Mouse (Mus musculus): Measurements from ENCODE around the gene Phyhd1. TPM values are rescaled to one million over a fixed set of nuclear protein-coding genes. Genes with fewer than 3 reads are reported as not detected.

Phyhd1 gene
- polyA plus RNA-seq, 1 experiment from 2014 or later, result 7.4 TPM

GRCm38 (mm10) chr2:30270134-30270533 lies 4.1 kb downstream of the Phyhd1 start:
- H3K9me3 ChIP-seq (ENCODE audit: control insufficient read depth, low read length), result no peaks in the 10 kb centered on the region
- peaks cover 23% of the 10 kb centered on the region for H3K4me1 ChIP-seq (replicated peaks; ENCODE audit: control insufficient read depth, insufficient read depth, low read length)
- no peaks in the 10 kb centered on the region for H3K36me3 ChIP-seq (ENCODE audit: control insufficient read depth, insufficient read depth, low read length)
- WGBS, result 18% methylated on average over 1 of the region's 1 CpGs
- H3K27me3 ChIP-seq (ENCODE audit: control insufficient read depth, insufficient read depth, low read depth, low read length), result no peaks in the 10 kb centered on the region
- no peak overlapping the region for H3K4me2 ChIP-seq (ENCODE audit: low read depth, low read length)
- peak; percentile 83 for ATAC-seq (ENCODE audit: low read depth)
- no peak overlapping the region for H3K4me3 ChIP-seq (ENCODE audit: low read length)
- H3K27ac ChIP-seq (ENCODE audit: low read length), result peak overlapping the region; percentile 54; the same call in 1 of the 2 replicates
- no peak overlapping the region for H3K9ac ChIP-seq (ENCODE audit: low read length)

GRCm38 (mm10) chr2:30280743-30281142 lies 14.7 kb downstream of the Phyhd1 start, which contains the start of gene Gm28038:
Gene Gm28038 (plus strand): TSS chr2:30281043.
- Histone ChIP-seq H3K9me3 (ENCODE audit: control insufficient read depth, low read length) (no peaks in the 10 kb centered on the region), H3K27ac (ENCODE audit: low read length) (no peak within 1 kb of the TSS), H3K4me2 (ENCODE audit: low read depth, low read length) (no peak within 1 kb of the TSS), H3K4me3 (ENCODE audit: low read length) (no peak within 1 kb of the TSS), H3K36me3 (ENCODE audit: control insufficient read depth, insufficient read depth, low read length) (no peaks in the 10 kb centered on the region), H3K27me3 (ENCODE audit: control insufficient read depth, insufficient read depth, low read depth, low read length) (no peaks in the 10 kb centered on the region), H3K4me1 (replicated peaks; ENCODE audit: control insufficient read depth, insufficient read depth, low read length) (peaks cover 7% of the 10 kb centered on the region; the same call in 1 of the 2 replicates), H3K9ac (ENCODE audit: low read length) (no peak within 1 kb of the TSS)
- WGBS, result 88% methylated on average over 11 of the region's 11 CpGs
- ATAC-seq (ENCODE audit: low read depth), result no peak

GRCm38 (mm10) chr2:30281651-30282050 lies 15.6 kb downstream of the Phyhd1 start:
- H3K4me3 ChIP-seq (ENCODE audit: low read length), result no peak overlapping the region
- no peak overlapping the region for H3K27ac ChIP-seq (ENCODE audit: low read length)
- H3K4me1 ChIP-seq (replicated peaks; ENCODE audit: control insufficient read depth, insufficient read depth, low read length), result peaks cover 7% of the 10 kb centered on the region; the same call in 1 of the 2 replicates
- no peaks in the 10 kb centered on the region for H3K36me3 ChIP-seq (ENCODE audit: control insufficient read depth, insufficient read depth, low read length)
- ATAC-seq (ENCODE audit: low read depth), result no peak
- no peaks in the 10 kb centered on the region for H3K9me3 ChIP-seq (ENCODE audit: control insufficient read depth, low read length)
- WGBS, result 73% methylated on average over 3 of the region's 3 CpGs
- H3K27me3 ChIP-seq (ENCODE audit: control insufficient read depth, insufficient read depth, low read depth, low read length), result no peaks in the 10 kb centered on the region
- H3K4me2 ChIP-seq (ENCODE audit: low read depth, low read length), result no peak overlapping the region
- no peak overlapping the region for H3K9ac ChIP-seq (ENCODE audit: low read length)

- H3K36me3 ChIP-seq (ENCODE audit: control insufficient read depth, insufficient read depth, low read length), result no peaks in the 10 kb centered on the region
- no peak overlapping the region for H3K4me3 ChIP-seq (ENCODE audit: low read length)
- no peak overlapping the region for H3K4me2 ChIP-seq (ENCODE audit: low read depth, low read length)
- peaks cover 17% of the 10 kb centered on the region for H3K4me1 ChIP-seq (replicated peaks; ENCODE audit: control insufficient read depth, insufficient read depth, low read length)
- WGBS, result 85% methylated on average over 2 of the region's 2 CpGs
- H3K9me3 ChIP-seq (ENCODE audit: control insufficient read depth, low read length), result no peaks in the 10 kb centered on the region
- no peak overlapping the region for H3K27ac ChIP-seq (ENCODE audit: low read length)
- H3K9ac ChIP-seq (ENCODE audit: low read length), result no peak overlapping the region
- ATAC-seq (ENCODE audit: low read depth), result no peak
- H3K27me3 ChIP-seq (ENCODE audit: control insufficient read depth, insufficient read depth, low read depth, low read length), result no peaks in the 10 kb centered on the region
Observed at GRCm38 (mm10) chr2:30283193-30283592, 17.2 kb downstream of the Phyhd1 start.

- H3K9me3 ChIP-seq (ENCODE audit: control insufficient read depth, low read length), result no peaks in the 10 kb centered on the region
- no peak overlapping the region for H3K27ac ChIP-seq (ENCODE audit: low read length)
- H3K4me1 ChIP-seq (replicated peaks; ENCODE audit: control insufficient read depth, insufficient read depth, low read length), result peaks cover 17% of the 10 kb centered on the region
- ATAC-seq (ENCODE audit: low read depth), result no peak
- H3K36me3 ChIP-seq (ENCODE audit: control insufficient read depth, insufficient read depth, low read length), result no peaks in the 10 kb centered on the region
- H3K4me2 ChIP-seq (ENCODE audit: low read depth, low read length), result peak overlapping the region; percentile 91
- peak overlapping the region; percentile 92 for H3K4me3 ChIP-seq (ENCODE audit: low read length)
- no peak overlapping the region for H3K9ac ChIP-seq (ENCODE audit: low read length)
- WGBS, result 85% methylated on average over 5 of the region's 5 CpGs
- H3K27me3 ChIP-seq (ENCODE audit: control insufficient read depth, insufficient read depth, low read depth, low read length), result no peaks in the 10 kb centered on the region
Observed at GRCm38 (mm10) chr2:30285004-30285403, 19.0 kb downstream of the Phyhd1 start.

GRCm38 (mm10) chr2:30285416-30286181 lies 19.6 kb downstream of the Phyhd1 start:
- Histone ChIP-seq H3K9me3 (ENCODE audit: control insufficient read depth, low read length) (no peaks in the 10 kb centered on the region), H3K9ac (ENCODE audit: low read length) (peak overlapping the region; percentile 90), H3K4me3 (ENCODE audit: low read length) (peak overlapping the region; percentile 92), H3K27me3 (ENCODE audit: control insufficient read depth, insufficient read depth, low read depth, low read length) (no peaks in the 10 kb centered on the region), H3K36me3 (ENCODE audit: control insufficient read depth, insufficient read depth, low read length) (no peaks in the 10 kb centered on the region), H3K4me1 (replicated peaks; ENCODE audit: control insufficient read depth, insufficient read depth, low read length) (peaks cover 17% of the 10 kb centered on the region), H3K4me2 (ENCODE audit: low read depth, low read length) (peak overlapping the region; percentile 91), H3K27ac (ENCODE audit: low read length) (no peak overlapping the region)
- peak; percentile 50 for ATAC-seq (ENCODE audit: low read depth)
- WGBS, result 10% methylated on average over 38 of the region's 38 CpGs

GRCm38 (mm10) chr2:30286192-30287026 lies 20.4 kb downstream of the Phyhd1 start, which contains the start of the genes Dolk and Nup188:
Gene Dolk (minus strand): TSS chr2:30286334.
Gene Nup188 (plus strand): TSS chr2:30286397.
- Histone ChIP-seq H3K9ac (ENCODE audit: low read length) (peak within 1 kb of the TSS; percentile 90), H3K9me3 (ENCODE audit: control insufficient read depth, low read length) (no peaks in the 10 kb centered on the region), H3K27me3 (ENCODE audit: control insufficient read depth, insufficient read depth, low read depth, low read length) (no peaks in the 10 kb centered on the region), H3K4me3 (ENCODE audit: low read length) (peak within 1 kb of the TSS; percentile 92), H3K4me1 (replicated peaks; ENCODE audit: control insufficient read depth, insufficient read depth, low read length) (peaks cover 17% of the 10 kb centered on the region), H3K36me3 (ENCODE audit: control insufficient read depth, insufficient read depth, low read length) (no peaks in the 10 kb centered on the region), H3K27ac (ENCODE audit: low read length) (peak within 1 kb of the TSS; percentile 63), H3K4me2 (ENCODE audit: low read depth, low read length) (peak within 1 kb of the TSS; percentile 91)
- WGBS, result under 1% methylated on average over 58 of the region's 68 CpGs
- peak; percentile 97 for ATAC-seq (ENCODE audit: low read depth)

GRCm38 (mm10) chr2:30287027-30287373 lies 21.0 kb downstream of the Phyhd1 start:
- ATAC-seq (ENCODE audit: low read depth), result 0 out of 2 replicates have a peak, but pooled peaks have one; percentile 21
- Histone ChIP-seq H3K4me1 (replicated peaks; ENCODE audit: control insufficient read depth, insufficient read depth, low read length) (peaks cover 17% of the 10 kb centered on the region), H3K4me3 (ENCODE audit: low read length) (peak overlapping the region; percentile 92), H3K9me3 (ENCODE audit: control insufficient read depth, low read length) (no peaks in the 10 kb centered on the region), H3K36me3 (ENCODE audit: control insufficient read depth, insufficient read depth, low read length) (no peaks in the 10 kb centered on the region), H3K27me3 (ENCODE audit: control insufficient read depth, insufficient read depth, low read depth, low read length) (no peaks in the 10 kb centered on the region), H3K4me2 (ENCODE audit: low read depth, low read length) (peak overlapping the region; percentile 59), H3K27ac (ENCODE audit: low read length) (peak overlapping the region; percentile 63), H3K9ac (ENCODE audit: low read length) (peak overlapping the region; percentile 90)
- WGBS, result 0% methylated on average over 10 of the region's 10 CpGs

- H3K27me3 ChIP-seq (ENCODE audit: control insufficient read depth, insufficient read depth, low read depth, low read length), result no peaks in the 10 kb centered on the region
- no peak overlapping the region for H3K4me2 ChIP-seq (ENCODE audit: low read depth, low read length)
- 75% methylated on average over 3 of the region's 3 CpGs for WGBS
- no peak for ATAC-seq (ENCODE audit: low read depth)
- no peaks in the 10 kb centered on the region for H3K9me3 ChIP-seq (ENCODE audit: control insufficient read depth, low read length)
- no peak overlapping the region for H3K4me3 ChIP-seq (ENCODE audit: low read length)
- H3K9ac ChIP-seq (ENCODE audit: low read length), result no peak overlapping the region
- peaks cover 41% of the 10 kb centered on the region for H3K36me3 ChIP-seq (ENCODE audit: control insufficient read depth, insufficient read depth, low read length)
- H3K27ac ChIP-seq (ENCODE audit: low read length), result no peak overlapping the region
- H3K4me1 ChIP-seq (replicated peaks; ENCODE audit: control insufficient read depth, insufficient read depth, low read length), result no peaks in the 10 kb centered on the region
Observed at GRCm38 (mm10) chr2:30299525-30299924, 33.5 kb downstream of the Phyhd1 start.

Data from lung, embryonic 16.5 days (tissue).